Mouse (Mus musculus) limb, embryonic 13.5 days (tissue): ENCODE results near the gene Olfr944. TPM values are rescaled to one million over a fixed set of nuclear protein-coding genes. Genes with fewer than 3 reads are reported as not detected.

Experiments
- ATAC-seq: fragments of 200-750 bp; cut with Nextera tagmentation; 2 replicates; pipeline ENCODE4 v1.8.0; 2017; ENCODE audit warnings: low read depth, moderate number of reproducible peaks, moderate TSS enrichment; ENCODE audit not compliant: low FRiP score
- H3K27ac ChIP-seq: fragments of 300-500 bp; sonication (generic); 2 replicates; pipeline ENCODE4 v1.5.1; 2015; ENCODE audit warnings: inconsistent platforms, mild to moderate bottlenecking, moderate library complexity
- H3K27me3 ChIP-seq: fragments of 300-500 bp; sonication (generic); 2 replicates; pipeline ENCODE4 v1.6.1; 2015; ENCODE audit warnings: mild to moderate bottlenecking, inconsistent platforms
- H3K36me3 ChIP-seq: fragments of 300-500 bp; sonication (generic); 2 replicates; pipeline ENCODE4 v1.6.1; 2015; ENCODE audit warnings: inconsistent platforms, mild to moderate bottlenecking, moderate library complexity
- H3K4me1 ChIP-seq: fragments of 300-500 bp; sonication (generic); 2 replicates; pipeline ENCODE4 v1.6.1; 2015; ENCODE audit warnings: inconsistent platforms
- H3K4me2 ChIP-seq: fragments of 300-500 bp; sonication (generic); replicated peaks from 2 replicates; pipeline ENCODE4 v1.6.1; 2015; ENCODE audit warnings: inconsistent platforms, mild to moderate bottlenecking, moderate library complexity
- H3K4me3 ChIP-seq: fragments of 300-500 bp; sonication (generic); 2 replicates; pipeline ENCODE4 v1.5.1; 2015; ENCODE audit warnings: moderate library complexity, mild to moderate bottlenecking, inconsistent platforms
- H3K9ac ChIP-seq: fragments of 300-500 bp; sonication (generic); 2 replicates; pipeline ENCODE4 v1.6.1; 2015; ENCODE audit warnings: mild to moderate bottlenecking, inconsistent platforms
- H3K9me3 ChIP-seq: fragments of 300-500 bp; sonication (generic); 2 replicates; pipeline ENCODE4 v1.6.1; 2016; ENCODE audit warnings: inconsistent platforms
- WGBS: fragments of 180-500 bp; shearing (Covaris S2); methylation state at CpG from one replicate; pipeline ENCODE4 v1.1.7; 2015; 5-methylcytosine and 5-hydroxymethylcytosine counted together
- polyA plus RNA-seq: library from polyadenylated mRNA; unstranded; fragments of >200 nt; fragmentation: Nextera tagmentation; extraction: Ambion mirVana; gene quantifications from 2 replicates; pipeline ENCODE4 v1.2.1, GENCODE M21; 2015

The Olfr944 gene
- not detected in 2 replicates for polyA plus RNA-seq

- Histone ChIP-seq H3K4me1 (no peaks in the 10 kb centered on the region), H3K4me3 (no peak within 1 kb of the TSS), H3K27ac (no peak within 1 kb of the TSS), H3K9me3 (no peaks in the 10 kb centered on the region), H3K27me3 (no peaks in the 10 kb centered on the region), H3K4me2 (no peak within 1 kb of the TSS), H3K9ac (no peak within 1 kb of the TSS), H3K36me3 (no peaks in the 10 kb centered on the region)
- no peak for ATAC-seq
Observed at GRCm38 (mm10) chr9:39201620-39202019, at the start of gene Olfr944. Gene Olfr944, plus strand, starts transcription at chr9:39201920.

- H3K4me3 ChIP-seq: no peak overlapping the region
- ATAC-seq: no peak
- no peaks in the 10 kb centered on the region for H3K9me3 ChIP-seq
- no peaks in the 10 kb centered on the region for H3K27me3 ChIP-seq
- H3K4me2 ChIP-seq: no peak overlapping the region
- H3K36me3 ChIP-seq: no peaks in the 10 kb centered on the region
- H3K9ac ChIP-seq: no peak overlapping the region
- no peaks in the 10 kb centered on the region for H3K4me1 ChIP-seq
- WGBS: 62% methylated on average over 1 of the region's 1 CpGs
- H3K27ac ChIP-seq: no peak overlapping the region
Observed at GRCm38 (mm10) chr9:39152401-39152800, 49.3 kb upstream of the Olfr944 start.

DNA sequence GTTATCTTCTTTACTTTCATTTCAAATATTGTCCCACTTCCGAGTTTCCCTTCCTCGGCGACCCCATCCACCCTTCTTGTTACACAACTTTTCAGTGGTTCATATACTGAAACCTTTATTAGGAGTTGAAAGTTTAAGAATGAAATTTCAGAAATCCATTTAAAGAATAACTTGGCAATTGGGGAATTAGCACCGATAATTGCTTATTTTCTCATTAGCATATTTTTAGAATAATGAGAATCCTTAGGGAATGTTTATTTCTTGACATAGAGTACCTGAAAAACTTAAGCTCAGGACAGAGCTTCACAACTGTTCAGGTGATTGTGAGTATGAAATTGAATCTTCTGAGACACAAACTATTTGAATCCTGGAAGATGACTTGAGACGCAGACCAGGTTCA is 35.7 kb upstream of the Olfr944 start, which contains the start of gene Olfr943:
Olfr943 (plus strand) TSS at position 301 of the 400 bp plus-strand sequence.
- no peaks in the 10 kb centered on the region for H3K27me3 ChIP-seq
- no peaks in the 10 kb centered on the region; the same call in 1 of the 2 replicates for H3K9me3 ChIP-seq
- H3K9ac ChIP-seq: no peak within 1 kb of the TSS
- no peak within 1 kb of the TSS for H3K4me3 ChIP-seq
- H3K36me3 ChIP-seq: no peaks in the 10 kb centered on the region
- H3K4me1 ChIP-seq: no peaks in the 10 kb centered on the region
- ATAC-seq: no peak
- no peak within 1 kb of the TSS for H3K4me2 ChIP-seq
- WGBS: 89% methylated on average over 5 of the region's 5 CpGs
- no peak within 1 kb of the TSS for H3K27ac ChIP-seq

DNA sequence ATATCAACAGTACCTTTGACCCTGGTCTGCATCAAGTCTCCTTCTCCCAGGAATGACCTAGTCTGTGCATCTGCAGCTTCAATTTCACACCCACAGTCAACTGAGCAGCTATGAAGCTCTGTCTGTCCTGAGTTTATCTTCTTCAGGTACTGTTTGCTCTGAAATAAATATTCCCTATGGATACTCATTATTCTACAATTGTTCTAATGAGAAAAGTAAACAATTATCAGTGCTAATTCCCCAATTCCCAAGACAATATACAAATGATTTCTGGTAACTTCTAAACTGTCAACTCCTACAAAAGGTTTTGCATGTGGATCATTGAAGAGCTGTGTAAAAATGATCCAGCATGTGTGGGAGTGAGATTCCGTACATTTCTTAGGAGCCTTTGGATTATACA is 48.2 kb downstream of the Olfr944 start, which contains the start of gene Olfr1537:
Olfr1537 (minus strand) TSS at position 101 of the 400 bp plus-strand sequence.
- Histone ChIP-seq H3K9ac (no peak within 1 kb of the TSS), H3K4me3 (no peak within 1 kb of the TSS), H3K27me3 (no peaks in the 10 kb centered on the region), H3K27ac (no peak within 1 kb of the TSS), H3K9me3 (no peaks in the 10 kb centered on the region), H3K36me3 (no peaks in the 10 kb centered on the region), H3K4me2 (no peak within 1 kb of the TSS), H3K4me1 (no peaks in the 10 kb centered on the region)
- no peak for ATAC-seq
- WGBS: 86% methylated on average over 1 of the region's 1 CpGs

Other genes with a start within 250 kb of the Olfr944 start
- gene Olfr933, start 229.6 kb upstream of the Olfr944 start, polyA plus RNA-seq: not detected in 2 replicates
- gene Olfr934, start 213.6 kb upstream of the Olfr944 start, polyA plus RNA-seq: not detected in 2 replicates
- not detected in 2 replicates for gene Olfr935, start 202.2 kb upstream of the Olfr944 start, polyA plus RNA-seq
- gene Olfr146, start 178.5 kb upstream of the Olfr944 start, polyA plus RNA-seq: not detected in 2 replicates
- gene Olfr937, start 137.0 kb upstream of the Olfr944 start, polyA plus RNA-seq: not detected in 2 replicates
- gene Olfr938, start 123.0 kb upstream of the Olfr944 start, polyA plus RNA-seq: not detected in 2 replicates
- not detected in 2 replicates for gene Olfr27, start 73.8 kb upstream of the Olfr944 start, polyA plus RNA-seq
- not detected in 2 replicates for gene Olfr943, start 35.6 kb upstream of the Olfr944 start, polyA plus RNA-seq
- not detected in 2 replicates for gene Olfr1537, start 48.1 kb downstream of the Olfr944 start, polyA plus RNA-seq
- not detected in 2 replicates for gene Olfr945, start 74.9 kb downstream of the Olfr944 start, polyA plus RNA-seq
- not detected in 2 replicates for gene Olfr948, start 124.1 kb downstream of the Olfr944 start, polyA plus RNA-seq
- gene Olfr951, start 185.5 kb downstream of the Olfr944 start, polyA plus RNA-seq: not detected in 2 replicates
- gene Olfr952, start 225.2 kb downstream of the Olfr944 start, polyA plus RNA-seq: not detected in 2 replicates